10 mouse cellular contexts compared by ENCODE assay signal in the genomic region with DNA sequence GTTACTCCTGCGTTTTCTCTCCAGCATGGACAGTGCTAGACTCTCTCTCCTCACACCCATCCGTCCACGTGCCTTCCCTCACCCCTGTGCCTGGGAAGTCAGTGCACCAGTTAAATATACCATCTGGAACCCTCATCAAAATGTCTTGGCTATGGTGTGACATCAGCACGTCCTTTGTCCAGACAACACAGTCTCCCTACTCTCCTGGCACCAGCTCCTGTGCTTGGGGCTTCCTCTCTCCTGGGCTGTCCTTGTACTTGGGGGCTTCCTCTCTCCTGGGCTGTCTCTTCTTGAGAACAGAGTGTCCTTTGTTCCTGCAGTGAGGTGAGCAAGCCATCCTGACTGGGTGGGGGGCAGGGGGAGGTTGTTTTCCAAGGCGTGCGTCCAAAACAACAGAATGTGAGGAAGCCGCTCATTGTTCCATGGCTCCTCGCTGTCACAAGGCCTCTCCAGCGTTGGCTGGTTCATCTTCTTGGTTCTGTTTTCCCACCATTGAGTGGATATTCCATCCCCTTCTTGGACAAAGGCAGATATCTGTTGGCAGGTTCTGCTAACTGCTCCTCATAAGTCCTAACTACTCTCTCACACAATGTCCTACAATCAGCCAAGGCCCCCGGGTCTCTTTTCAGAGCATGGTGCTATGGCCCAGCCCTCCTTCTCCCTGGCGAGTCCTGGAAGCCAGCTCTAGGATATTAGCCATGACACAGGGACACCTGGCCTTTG. TPM values are rescaled to one million over a fixed set of nuclear protein-coding genes. Genes with fewer than 3 reads are reported as not detected.
DNase-seq lines count a peak whose midpoint lies in the region; ATAC-seq lines count a peak whose summit lies in the region.
"Had no signal": no experiment of that assay in that cellular context is flagged by ENCODE, and none has a peak within 500 bp of the region (broad histone marks: within the 10 kb centered on the region; RNA-seq: fewer than 3 reads in every experiment).

No protein-coding gene starts in this region.

- H3K36me3 ChIP-seq in kidney, embryonic 14.5 days (ENCODE audit: control insufficient read depth, insufficient read depth, low read length): no peaks in the 10 kb centered on the region
- H3K36me3 ChIP-seq in kidney, embryonic 16.5 days (ENCODE audit: insufficient read depth, low read length): no peaks in the 10 kb centered on the region
- H3K36me3 ChIP-seq: liver, embryonic 13.5 days had no signal

- no peak overlapping the region for H3K4me3 ChIP-seq in kidney, embryonic 14.5 days (ENCODE audit: low read length)
- H3K4me3 ChIP-seq in kidney, embryonic 16.5 days (ENCODE audit: low read length): no peak overlapping the region
- H3K4me3 ChIP-seq: liver, embryonic 13.5 days had no signal

- peaks cover 6% of the 10 kb centered on the region; the same call in 1 of the 2 replicates for H3K4me1 ChIP-seq in kidney, embryonic 14.5 days (ENCODE audit: control insufficient read depth, insufficient read depth, low read length)
- peaks cover 13% of the 10 kb centered on the region for H3K4me1 ChIP-seq in kidney, embryonic 16.5 days (ENCODE audit: insufficient read depth, low read length)
- H3K4me1 ChIP-seq: liver, embryonic 13.5 days had no signal

- ATAC-seq in kidney, embryonic 14.5 days (ENCODE audit: low FRiP score, low TSS enrichment): no peak
- ATAC-seq in kidney, embryonic 16.5 days (ENCODE audit: low FRiP score, low TSS enrichment): no peak
- ATAC-seq in granulocyte monocyte progenitor cell, adult 5-6 weeks (replicated peaks; ENCODE audit: poor library complexity, severe bottlenecking): no peak

- DNase-seq in adrenal gland, adult 8-10 months: peak; percentile 45
- DNase-seq in adrenal gland, postnatal 10 days: no peak
- peak; percentile 74 for DNase-seq in kidney, adult 11 months
- DNase-seq in skeletal muscle tissue, adult 2 months (ENCODE audit: low read depth, low spot score): peak; percentile 52
- no peak for DNase-seq in c-Kit-positive CD71-positive TER-119-positive erythroid progenitor cells, embryonic 14.5 days (ENCODE audit: low spot score)
- DNase-seq: cerebellum, postnatal 10 days; liver, embryonic 13.5 days had no signal

- H3K9ac ChIP-seq in kidney, embryonic 14.5 days (ENCODE audit: low read depth, low read length): no peak overlapping the region
- H3K9ac ChIP-seq in kidney, embryonic 16.5 days (replicated peaks; ENCODE audit: low read length): no peak overlapping the region; the same call in 1 of the 2 replicates
- H3K9ac ChIP-seq: liver, embryonic 13.5 days had no signal

- H3K27ac ChIP-seq in kidney, embryonic 14.5 days (ENCODE audit: low read depth, low read length): no peak overlapping the region
- peak overlapping the region; percentile 21; the same call in 1 of the 2 replicates for H3K27ac ChIP-seq in kidney, embryonic 16.5 days (ENCODE audit: low read length)
- H3K27ac ChIP-seq: liver, embryonic 13.5 days had no signal

- H3K4me2 ChIP-seq in kidney, embryonic 14.5 days (replicated peaks; ENCODE audit: low read depth, low read length): no peak overlapping the region
- no peak overlapping the region for H3K4me2 ChIP-seq in kidney, embryonic 16.5 days (replicated peaks; ENCODE audit: low read depth, low read length)
- H3K4me2 ChIP-seq: liver, embryonic 13.5 days had no signal

- H3K27me3 ChIP-seq in kidney, embryonic 14.5 days (ENCODE audit: control insufficient read depth, insufficient read depth, low read length): no peaks in the 10 kb centered on the region
- H3K27me3 ChIP-seq in kidney, embryonic 16.5 days (ENCODE audit: insufficient read depth, low read length): no peaks in the 10 kb centered on the region

- WGBS in kidney, embryonic 14.5 days: 79% methylated on average over 11 of the region's 11 CpGs
- 73% methylated on average over 11 of the region's 11 CpGs for WGBS in kidney, embryonic 16.5 days

- no peaks in the 10 kb centered on the region for H3K9me3 ChIP-seq in kidney, embryonic 14.5 days (ENCODE audit: control insufficient read depth, low read length)
- H3K9me3 ChIP-seq in kidney, embryonic 16.5 days (ENCODE audit: low read length): no peaks in the 10 kb centered on the region
- H3K9me3 ChIP-seq: liver, embryonic 13.5 days had no signal

RNA-seq across cellular contexts. Expression of gene Mcf2l, which starts 32.2 kb away (rescaled TPM):
- 10 to 100 TPM; 21.8 to 48.2 (median 31.7) TPM for total RNA-seq in adrenal gland, adult 8-10 months (2022)
- total RNA-seq in adrenal gland, postnatal 10 days (2021): 10 to 100 TPM; 43.0 to 52.5 TPM
- polyA plus RNA-seq in kidney, embryonic 14.5 days (2014; fragmentation: Nextera tagmentation; extraction: Ambion mirVana): 12.6 and 22.4 TPM in 2 replicates
- polyA plus RNA-seq in kidney, embryonic 16.5 days (2015; fragmentation: Nextera tagmentation; extraction: Ambion mirVana): 21.5 and 24.1 TPM in 2 replicates
- 19.5 and 19.8 TPM in 2 replicates for total RNA-seq in granulocyte monocyte progenitor cell, adult 5-6 weeks (2014; fragmentation: Nextera tagmentation)
- 16.2 and 16.4 TPM in 2 replicates for total RNA-seq in granulocyte monocyte progenitor cell, adult 5-6 weeks (2017)

Comparison
In these comparisons a context has a peak if more than half of its experiments do, and no peak if none do; other contexts are left out.
1. DNase-seq: peak in adrenal gland, adult 8-10 months (single experiment), kidney, adult 11 months (single experiment) and skeletal muscle tissue, adult 2 months (single experiment); none in adrenal gland, postnatal 10 days (single experiment) and c-Kit-positive CD71-positive TER-119-positive erythroid progenitor cells, embryonic 14.5 days (single experiment).